Mouse (Mus musculus) telencephalon, adult 2 months (tissue): ENCODE measurements around the gene Wbp1l.

Experiments
- DNase-seq: peaks from one replicate; pipeline ENCODE4 v3.0.0-alpha.2; 2011; ENCODE audit warnings: low read depth, low spot score

The Wbp1l gene

GRCm38 (mm10) chr19:46658348-46658747 lies 59.5 kb downstream of the Wbp1l start:
- no peak for DNase-seq

GRCm38 (mm10) chr19:46658851-46659250 lies 60.0 kb downstream of the Wbp1l start:
- no peak for DNase-seq

GRCm38 (mm10) chr19:46661511-46661910 lies 62.6 kb downstream of the Wbp1l start:
- DNase-seq: no peak

- no peak for DNase-seq
These were observed 63.3 kb downstream of the Wbp1l start for GRCm38 (mm10) chr19:46662214-46662613.

GRCm38 (mm10) chr19:46662784-46663183 lies 63.9 kb downstream of the Wbp1l start:
- no peak for DNase-seq

- DNase-seq: peak; percentile 62
These were observed 66.6 kb downstream of the Wbp1l start for GRCm38 (mm10) chr19:46665474-46665873.

GRCm38 (mm10) chr19:46667300-46667699 lies 68.4 kb downstream of the Wbp1l start:
- DNase-seq: no peak

GRCm38 (mm10) chr19:46668263-46668662 lies 69.4 kb downstream of the Wbp1l start:
- no peak for DNase-seq

- DNase-seq: no peak
These were observed 70.9 kb downstream of the Wbp1l start for GRCm38 (mm10) chr19:46669802-46670201.

- DNase-seq: no peak
These were observed 71.8 kb downstream of the Wbp1l start for GRCm38 (mm10) chr19:46670691-46671090.

GRCm38 (mm10) chr19:46672766-46673418 lies 74.0 kb downstream of the Wbp1l start, which contains the start of gene Cyp17a1:
Gene Cyp17a1, minus strand, starts transcription at chr19:46673172.
- DNase-seq: no peak

GRCm38 (mm10) chr19:46675641-46676040 lies 76.8 kb downstream of the Wbp1l start:
- DNase-seq: no peak

GRCm38 (mm10) chr19:46679720-46680383 lies 81.0 kb downstream of the Wbp1l start:
- no peak for DNase-seq

GRCm38 (mm10) chr19:46689460-46690372 lies 90.8 kb downstream of the Wbp1l start, which contains the start of gene Borcs7:
Gene Borcs7, plus strand, starts transcription at chr19:46689906.
- DNase-seq: peak; percentile 96

GRCm38 (mm10) chr19:46690387-46690786 lies 91.5 kb downstream of the Wbp1l start:
- DNase-seq: no peak

GRCm38 (mm10) chr19:46691078-46691477 lies 92.2 kb downstream of the Wbp1l start:
- DNase-seq: no peak

- no peak for DNase-seq
These were observed 94.3 kb downstream of the Wbp1l start for GRCm38 (mm10) chr19:46693146-46693545.

- DNase-seq: no peak
These were observed 97.6 kb downstream of the Wbp1l start for GRCm38 (mm10) chr19:46696482-46696881.

GRCm38 (mm10) chr19:46696943-46697342 lies 98.1 kb downstream of the Wbp1l start:
- DNase-seq: no peak

- no peak for DNase-seq
These were observed 99.1 kb downstream of the Wbp1l start for GRCm38 (mm10) chr19:46697840-46698517.

GRCm38 (mm10) chr19:46699011-46699481 lies 100.2 kb downstream of the Wbp1l start:
- DNase-seq: peak; percentile 54
